Comparison of ENCODE assay signal across 26 mouse cellular contexts in the genomic region with DNA sequence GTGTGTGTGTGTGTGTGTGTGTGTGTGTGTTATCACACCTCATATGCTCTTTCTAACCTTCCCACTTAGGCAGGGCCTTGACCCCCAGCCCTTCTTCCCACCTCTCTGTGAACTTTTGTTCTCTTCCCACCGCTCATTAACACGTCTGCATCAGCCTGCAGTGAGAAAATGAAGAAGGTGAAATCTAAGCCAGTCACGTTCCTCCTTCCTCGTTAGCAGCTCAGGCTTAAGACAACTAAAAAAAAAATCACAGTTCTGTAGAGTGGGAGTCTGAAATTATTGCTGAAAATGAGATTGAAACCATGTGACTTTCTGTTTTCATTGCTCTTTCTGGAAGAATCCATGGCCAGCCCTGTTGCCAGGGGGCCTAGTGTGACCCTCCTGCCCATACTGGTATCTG.
"Had no signal": no experiment of that assay in that cellular context is flagged by ENCODE, and none has a peak within 500 bp of the region (broad histone marks: within the 10 kb centered on the region; RNA-seq: fewer than 3 reads in every experiment).

No protein-coding gene starts in this region.

- H3K9me3 ChIP-seq: limb, embryonic 10.5 days; limb, embryonic 13.5 days; liver, embryonic 15.5 days; lung, embryonic 15.5 days; midbrain, embryonic 10.5 days; midbrain, embryonic 13.5 days; neural tube, embryonic 13.5 days; stomach, embryonic 15.5 days had no signal

- H3K9ac ChIP-seq: limb, embryonic 13.5 days; liver, embryonic 12.5 days; liver, embryonic 15.5 days; lung, embryonic 15.5 days; midbrain, embryonic 13.5 days; neural tube, embryonic 13.5 days; stomach, embryonic 15.5 days had no signal

- H3K4me3 ChIP-seq: layer of hippocampus, adult 2 months; limb, embryonic 10.5 days; limb, embryonic 13.5 days; liver, embryonic 12.5 days; liver, embryonic 15.5 days; lung, embryonic 15.5 days; midbrain, embryonic 10.5 days; midbrain, embryonic 13.5 days; myocyte; neural tube, embryonic 13.5 days; stomach, embryonic 15.5 days had no signal

- H3K27ac ChIP-seq: kidney, postnatal 0 days; layer of hippocampus, adult 2 months; limb, embryonic 13.5 days; liver, embryonic 12.5 days; liver, embryonic 15.5 days; lung, embryonic 15.5 days; midbrain, embryonic 10.5 days; midbrain, embryonic 13.5 days; neural tube, embryonic 13.5 days; stomach, embryonic 15.5 days had no signal

- ATAC-seq: liver, embryonic 12.5 days; midbrain, embryonic 13.5 days; midbrain, embryonic 16.5 days had no signal

- H3K36me3 ChIP-seq: limb, embryonic 10.5 days; limb, embryonic 13.5 days; liver, embryonic 12.5 days; liver, embryonic 15.5 days; lung, embryonic 15.5 days; midbrain, embryonic 10.5 days; midbrain, embryonic 13.5 days; neural tube, embryonic 13.5 days; stomach, embryonic 15.5 days had no signal

- H3K4me1 ChIP-seq: limb, embryonic 13.5 days; liver, embryonic 12.5 days; liver, embryonic 15.5 days; lung, embryonic 15.5 days; megakaryocyte, embryonic 14.5 days; midbrain, embryonic 10.5 days; midbrain, embryonic 13.5 days; neural tube, embryonic 13.5 days; stomach, embryonic 15.5 days had no signal

- H3K4me2 ChIP-seq: limb, embryonic 13.5 days; liver, embryonic 12.5 days; liver, embryonic 15.5 days; lung, embryonic 15.5 days; midbrain, embryonic 13.5 days; neural tube, embryonic 13.5 days; stomach, embryonic 15.5 days had no signal

- H3K27me3 ChIP-seq: limb, embryonic 13.5 days; liver, embryonic 12.5 days; liver, embryonic 15.5 days; lung, embryonic 15.5 days; megakaryocyte, embryonic 14.5 days; midbrain, embryonic 13.5 days; neural tube, embryonic 13.5 days; stomach, embryonic 15.5 days had no signal

- DNase-seq: kidney, adult 18-20 months; kidney, adult 9 months; kidney, postnatal 25 days; layer of hippocampus, adult 9-11 months; layer of hippocampus, postnatal 36 days; liver; lung, adult 18-20 months; lung, postnatal 10 days; lung, postnatal 36 days; right cerebral cortex, postnatal 25 days; spleen, adult 18-20 months; thymus, postnatal 25 days had no signal
